Mouse (Mus musculus) forebrain, embryonic 14.5 days (tissue): Measurements from ENCODE around the gene Mif. TPM values are rescaled to one million over a fixed set of nuclear protein-coding genes. Genes with fewer than 3 reads are reported as not detected.
"Not testable (repeated sequence)": the region's sequence is repeated elsewhere in the genome, so short reads cannot be mapped to it uniquely, and the experiment has no call there.

Experiments
- ATAC-seq: fragments of 200-750 bp; cut with Nextera tagmentation; 2 replicates; pipeline ENCODE4 v1.8.0; 2017; ENCODE audit warnings: mild to moderate bottlenecking, moderate library complexity
- DNase-seq: peaks from one replicate; pipeline ENCODE4 v3.0.0-alpha.2; 2015; ENCODE audit warnings: low spot score
- H3K27ac ChIP-seq: fragments of 300-500 bp; sonication (generic); 2 replicates; pipeline ENCODE4 v1.5.1; 2014; ENCODE audit warnings: low read depth, mild to moderate bottlenecking, control low read depth, low read length, moderate library complexity
- H3K27me3 ChIP-seq: fragments of 300-500 bp; sonication (generic); replicated peaks from 2 replicates; pipeline ENCODE4 v1.6.1; 2014; ENCODE audit warnings: low read length, control low read depth, mixed read lengths; ENCODE audit not compliant: control insufficient read depth, insufficient read depth
- H3K36me3 ChIP-seq: fragments of 300-500 bp; sonication (generic); 2 replicates; pipeline ENCODE4 v1.6.1; 2014; ENCODE audit warnings: low read length, control low read depth; ENCODE audit not compliant: control insufficient read depth, insufficient read depth
- H3K4me1 ChIP-seq: fragments of 300-500 bp; sonication (generic); 2 replicates; pipeline ENCODE4 v1.6.1; 2014; ENCODE audit warnings: antibody characterized with exemption, low read length, control low read depth; ENCODE audit not compliant: control insufficient read depth, insufficient read depth
- H3K4me2 ChIP-seq: fragments of 300-500 bp; sonication (generic); 2 replicates; pipeline ENCODE4 v1.6.1; 2014; ENCODE audit warnings: mild to moderate bottlenecking, control low read depth, low read length
- H3K4me3 ChIP-seq: fragments of 300-500 bp; sonication (generic); 2 replicates; pipeline ENCODE4 v1.5.1; 2014; ENCODE audit warnings: low read depth, low read length, control low read depth
- H3K9ac ChIP-seq: fragments of 300-500 bp; sonication (generic); 2 replicates; pipeline ENCODE4 v1.6.1; 2014; ENCODE audit warnings: mild to moderate bottlenecking, low read length, control low read depth, moderate library complexity
- H3K9me3 ChIP-seq: fragments of 300-500 bp; sonication (generic); replicated peaks from 2 replicates; pipeline ENCODE4 v1.6.1; 2016; ENCODE audit warnings: low read length, control low read depth, mixed read lengths; ENCODE audit not compliant: control insufficient read depth
- WGBS: fragments of 180-500 bp; shearing (Covaris S2); extraction: QIAGEN DNeasy Blood & Tissue Kit; methylation state at CpG from one replicate; pipeline ENCODE4 v1.1.7; 2014; 5-methylcytosine and 5-hydroxymethylcytosine counted together
- polyA plus RNA-seq: library from polyadenylated mRNA; unstranded; fragments of >200 nt; fragmentation: Nextera tagmentation; extraction: Ambion mirVana; gene quantifications from 2 replicates; pipeline ENCODE4 v1.2.1, GENCODE M21; 2014

Gene Mif
- polyA plus RNA-seq, 1 experiment from 2014 or later = 2,306 TPM

DNA sequence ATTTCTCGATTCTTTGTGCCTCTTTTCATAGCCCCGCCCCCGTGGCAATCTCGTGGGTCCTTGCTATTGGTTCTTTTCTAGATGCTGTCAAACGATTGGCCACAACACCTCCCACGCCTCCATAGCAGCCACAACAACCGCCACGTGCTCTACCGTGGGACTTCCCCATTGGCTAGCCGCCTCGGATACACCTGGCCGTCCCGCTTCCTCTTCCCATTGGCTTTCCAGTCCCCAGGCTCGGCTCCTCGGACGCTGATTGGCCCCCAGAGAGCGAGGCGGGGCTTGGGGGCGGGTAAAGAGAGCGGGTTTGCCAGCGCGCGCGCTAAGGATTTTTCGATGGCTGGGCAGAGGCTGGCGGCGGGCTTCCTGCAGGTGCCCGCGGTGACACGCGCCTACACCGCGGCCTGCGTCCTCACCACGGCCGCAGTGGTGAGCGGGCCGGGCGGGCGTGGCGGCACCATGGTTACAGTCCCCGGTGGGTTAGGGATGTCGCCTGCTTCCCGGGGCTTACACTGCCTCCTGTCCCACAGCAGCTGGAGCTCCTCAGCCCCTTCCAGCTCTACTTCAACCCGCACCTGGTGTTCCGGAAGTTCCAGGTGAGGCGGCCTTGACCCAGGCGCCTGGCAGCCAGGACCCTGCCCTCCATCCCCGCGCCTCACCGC lies 33.2 kb upstream of the Mif start, which contains the start of gene Derl3:
Gene Derl3, plus strand, starts transcription at position 325 of the 662 bp plus-strand sequence.
- WGBS = 1% methylated on average over 50 of the region's 51 CpGs
- H3K4me3 ChIP-seq = peak within 1 kb of the TSS; percentile 36
- H3K4me2 ChIP-seq = peak within 1 kb of the TSS; percentile 87
- peaks cover 47% of the 10 kb centered on the region for H3K36me3 ChIP-seq
- DNase-seq (peak; percentile 98), ATAC-seq (peak; percentile 99)
- no peaks in the 10 kb centered on the region for H3K9me3 ChIP-seq
- no peaks in the 10 kb centered on the region for H3K27me3 ChIP-seq
- H3K9ac ChIP-seq = peak within 1 kb of the TSS; percentile 51
- H3K4me1 ChIP-seq = peaks cover 7% of the 10 kb centered on the region
- peak within 1 kb of the TSS; percentile 49; the same call in 1 of the 2 replicates for H3K27ac ChIP-seq

- Histone ChIP-seq H3K27me3 (no peaks in the 10 kb centered on the region), H3K27ac (no peak overlapping the region), H3K4me2 (no peak overlapping the region), H3K9me3 (no peaks in the 10 kb centered on the region), H3K4me1 (peaks cover 7% of the 10 kb centered on the region), H3K4me3 (no peak overlapping the region), H3K9ac (no peak overlapping the region), H3K36me3 (peaks cover 11% of the 10 kb centered on the region)
- WGBS = 52% methylated on average over 8 of the region's 8 CpGs
- ATAC-seq = no peak
- DNase-seq = no peak
These were observed 29.5 kb upstream of the Mif start for GRCm38 (mm10) chr10:75889406-75890153.

- not testable (repeated sequence) for H3K36me3 ChIP-seq, H3K4me3 ChIP-seq, ATAC-seq, H3K4me2 ChIP-seq, H3K27ac ChIP-seq, H3K9ac ChIP-seq, H3K27me3 ChIP-seq, DNase-seq, H3K9me3 ChIP-seq, H3K4me1 ChIP-seq
- WGBS = 85% methylated on average over 5 of the region's 5 CpGs
These were observed 27.5 kb upstream of the Mif start for GRCm38 (mm10) chr10:75887504-75887903.

GRCm38 (mm10) chr10:75884742-75885141 lies 24.7 kb upstream of the Mif start:
- no peak for DNase-seq
- peaks cover 12% of the 10 kb centered on the region for H3K4me1 ChIP-seq
- no peaks in the 10 kb centered on the region for H3K27me3 ChIP-seq
- no peak for ATAC-seq
- H3K27ac ChIP-seq = no peak overlapping the region
- no peaks in the 10 kb centered on the region for H3K36me3 ChIP-seq
- no peak overlapping the region for H3K4me2 ChIP-seq
- H3K9me3 ChIP-seq = no peaks in the 10 kb centered on the region
- no peak overlapping the region for H3K9ac ChIP-seq
- WGBS = 96% methylated on average over 8 of the region's 8 CpGs
- no peak overlapping the region for H3K4me3 ChIP-seq

DNA sequence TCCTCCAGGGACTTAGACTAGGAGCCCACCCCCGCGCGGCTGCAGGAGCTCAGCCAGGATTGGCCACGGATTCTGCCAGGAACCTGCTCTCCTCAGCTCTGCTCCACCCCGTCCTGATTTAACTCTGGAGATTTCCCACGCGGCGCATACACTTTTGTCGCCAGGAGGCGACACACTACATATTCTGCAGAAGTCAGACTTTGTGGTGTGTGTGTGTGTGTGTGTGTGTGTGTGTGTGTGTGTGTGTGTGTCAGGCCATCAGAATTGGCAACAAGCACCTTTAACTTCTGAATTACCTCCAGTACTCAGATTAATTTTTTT lies 23.2 kb upstream of the Mif start:
- Histone ChIP-seq H3K9me3 (no peaks in the 10 kb centered on the region), H3K4me2 (peak overlapping the region; percentile 21; the same call in 1 of the 2 replicates), H3K4me3 (no peak overlapping the region), H3K27me3 (no peaks in the 10 kb centered on the region), H3K36me3 (no peaks in the 10 kb centered on the region), H3K27ac (peak overlapping the region; percentile 33; the same call in 1 of the 2 replicates), H3K4me1 (peaks cover 12% of the 10 kb centered on the region), H3K9ac (0 out of 2 replicates have a peak overlapping the region, but pooled peaks have one; percentile 21)
- WGBS = 2% methylated on average over 10 of the region's 10 CpGs
- DNase-seq (peak; percentile 86), ATAC-seq (peak; percentile 74)

DNA sequence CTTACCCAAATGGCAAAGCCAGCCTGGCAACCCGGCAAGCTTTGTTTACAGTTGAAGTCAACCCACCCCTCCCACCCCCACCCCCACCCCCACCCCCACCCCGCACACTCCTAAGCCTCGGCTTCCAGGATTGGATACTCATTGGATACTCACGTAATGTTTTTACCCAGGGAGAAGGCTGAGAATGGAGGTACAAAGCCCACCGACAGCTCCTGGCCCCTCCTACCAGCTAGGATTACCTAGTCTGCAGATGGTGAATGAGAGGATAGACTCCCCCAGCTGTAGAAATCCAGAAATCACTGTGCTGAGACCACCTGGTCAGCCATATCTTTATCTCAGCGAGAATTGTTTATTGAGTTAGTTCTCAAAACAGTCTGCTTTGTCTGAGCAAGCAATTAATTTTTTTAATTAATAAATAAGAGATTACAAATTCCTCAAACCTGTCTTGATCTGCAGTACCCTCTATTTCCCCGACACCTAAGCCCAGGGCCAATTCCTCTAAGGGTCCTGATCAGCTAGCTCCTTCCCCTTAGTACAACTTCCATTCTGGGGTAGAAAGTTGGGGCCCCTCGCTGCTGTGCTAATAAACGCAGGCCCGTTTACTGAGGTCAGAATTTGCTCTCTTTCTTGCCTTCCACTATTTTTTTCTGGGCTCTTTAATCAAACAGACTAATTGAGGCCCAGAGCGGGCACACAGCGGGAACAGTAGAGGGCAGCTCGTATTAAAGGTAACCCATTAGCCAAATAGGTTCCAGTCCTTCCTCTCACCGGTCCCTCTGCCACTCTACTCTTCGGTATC lies 22.6 kb upstream of the Mif start:
- no peak overlapping the region for H3K4me3 ChIP-seq
- no peaks in the 10 kb centered on the region for H3K27me3 ChIP-seq
- H3K27ac ChIP-seq = peak overlapping the region; percentile 59; the same call in 1 of the 2 replicates
- H3K9me3 ChIP-seq = no peaks in the 10 kb centered on the region
- peak; percentile 38 for DNase-seq
- H3K36me3 ChIP-seq = no peaks in the 10 kb centered on the region
- peaks cover 12% of the 10 kb centered on the region for H3K4me1 ChIP-seq
- 4% methylated on average over 15 of the region's 15 CpGs for whole genome bisulfite sequencing
- H3K4me2 ChIP-seq = peak overlapping the region; percentile 21; the same call in 1 of the 2 replicates
- 0 out of 2 replicates have a peak overlapping the region, but pooled peaks have one; percentile 21 for H3K9ac ChIP-seq
- ATAC-seq = peak; percentile 54

DNA sequence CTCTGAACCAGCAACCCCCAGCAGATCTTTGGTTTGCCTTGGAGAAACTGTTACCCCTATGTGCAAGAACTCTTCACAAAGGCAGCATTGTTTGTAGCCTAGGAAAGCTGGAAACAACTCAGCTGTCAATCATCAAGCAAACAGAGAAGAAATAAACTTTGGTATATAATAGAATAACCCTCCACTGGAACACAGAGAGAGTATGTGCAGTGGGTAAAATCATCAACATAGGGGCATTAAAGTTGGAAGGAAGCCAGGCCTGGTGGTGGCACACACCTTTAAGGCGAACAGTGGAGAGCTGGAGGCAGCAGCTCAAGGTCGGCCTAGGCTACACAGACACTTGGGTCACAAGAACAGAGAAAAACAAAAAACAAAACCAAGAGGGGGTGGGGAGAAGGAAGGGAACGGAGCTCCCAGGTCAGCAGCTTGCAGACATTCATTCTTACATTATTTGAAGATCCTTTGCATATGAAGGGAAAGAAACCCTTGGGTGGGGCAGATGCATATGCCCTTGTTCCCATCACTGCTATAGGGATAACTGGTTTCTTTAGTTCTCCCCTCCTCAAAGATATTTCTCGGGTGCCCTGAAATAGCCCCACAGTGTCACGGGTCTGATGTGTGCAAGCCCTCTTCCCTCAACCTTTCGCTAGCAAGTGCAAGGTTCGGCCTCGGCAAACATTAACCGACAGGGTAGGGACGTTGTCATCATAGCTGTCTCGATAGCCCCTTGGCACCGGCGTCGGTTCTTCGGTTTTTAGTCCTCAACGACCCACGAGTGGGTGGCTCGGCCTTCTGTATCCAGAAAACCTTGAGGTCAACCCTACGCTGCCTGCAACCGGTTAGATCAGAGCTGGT lies 21.8 kb upstream of the Mif start:
- ATAC-seq = peak; percentile 21
- H3K4me2 ChIP-seq = peak overlapping the region; percentile 9; the same call in 1 of the 2 replicates

More for the DNA sequence above, 21.8 kb upstream of the Mif start:
- peak overlapping the region; percentile 59; the same call in 1 of the 2 replicates for H3K27ac ChIP-seq
- no peak overlapping the region for H3K9ac ChIP-seq
- no peaks in the 10 kb centered on the region for H3K27me3 ChIP-seq
- H3K4me1 ChIP-seq = peaks cover 12% of the 10 kb centered on the region
- H3K4me3 ChIP-seq = no peak overlapping the region
- H3K9me3 ChIP-seq = no peaks in the 10 kb centered on the region
- no peaks in the 10 kb centered on the region for H3K36me3 ChIP-seq
- 10% methylated on average over 20 of the region's 20 CpGs for WGBS
- DNase-seq = peak; percentile 59
